Mouse (Mus musculus): ENCODE measurements around the gene Tmem131. TPM values are rescaled to one million over a fixed set of nuclear protein-coding genes. Genes with fewer than 3 reads are reported as not detected.

Tmem131 gene
- polyA plus RNA-seq, 1 experiment, result 12.1 TPM

GRCm38 (mm10) chr1:36851392-36851791, 92.1 kb downstream of the Tmem131 start:
- Histone ChIP-seq H3K4me1 (peaks cover 3% of the 10 kb centered on the region; the same call in 1 of the 2 replicates), H3K27me3 (replicated peaks) (no peaks in the 10 kb centered on the region), H3K4me3 (replicated peaks) (no peak overlapping the region), H3K36me3 (replicated peaks; ENCODE audit: low read length) (peaks cover 49% of the 10 kb centered on the region), H3K9me3 (no peaks in the 10 kb centered on the region)
- TF ChIP-seq GATA1 (IDR thresholded peaks at IDR 0.05; ENCODE audit: borderline replicate concordance, low read length), result no peak
- TF ChIP-seq FLI1 (IDR thresholded peaks at IDR 0.05; ENCODE audit: low read length), result no peak

- H3K4me3 ChIP-seq (replicated peaks), result no peak overlapping the region
- 0 out of 2 replicates have a peak, but pooled peaks cover 7% of the 10 kb centered on the region for H3K4me1 ChIP-seq
- H3K27me3 ChIP-seq (replicated peaks), result no peaks in the 10 kb centered on the region
- no peak for TF ChIP-seq FLI1 (IDR thresholded peaks at IDR 0.05; ENCODE audit: low read length)
- TF ChIP-seq GATA1 (IDR thresholded peaks at IDR 0.05; ENCODE audit: borderline replicate concordance, low read length), result no peak
- H3K9me3 ChIP-seq, result no peaks in the 10 kb centered on the region
- H3K36me3 ChIP-seq (replicated peaks; ENCODE audit: low read length), result peaks cover 37% of the 10 kb centered on the region
These were observed 95.4 kb downstream of the Tmem131 start for GRCm38 (mm10) chr1:36848036-36848435.

- TF ChIP-seq FLI1 (IDR thresholded peaks at IDR 0.05; ENCODE audit: low read length) (no peak), GATA1 (IDR thresholded peaks at IDR 0.05; ENCODE audit: borderline replicate concordance, low read length) (no peak)
- H3K36me3 ChIP-seq (replicated peaks; ENCODE audit: low read length), result peaks cover 31% of the 10 kb centered on the region
These were observed 96.2 kb downstream of the Tmem131 start for GRCm38 (mm10) chr1:36847276-36847675.

GRCm38 (mm10) chr1:36845031-36845430, 98.4 kb downstream of the Tmem131 start:
- no peak for TF ChIP-seq GATA1 (IDR thresholded peaks at IDR 0.05; ENCODE audit: borderline replicate concordance, low read length)
- no peak for TF ChIP-seq FLI1 (IDR thresholded peaks at IDR 0.05; ENCODE audit: low read length)
- Histone ChIP-seq H3K4me1 (peaks cover 20% of the 10 kb centered on the region), H3K9me3 (no peaks in the 10 kb centered on the region), H3K4me3 (replicated peaks) (no peak overlapping the region), H3K36me3 (replicated peaks; ENCODE audit: low read length) (peaks cover 38% of the 10 kb centered on the region), H3K27me3 (replicated peaks) (no peaks in the 10 kb centered on the region)

More at GRCm38 (mm10) chr1:36847276-36847675, 96.2 kb downstream of the Tmem131 start:
- Histone ChIP-seq H3K4me1 (0 out of 2 replicates have a peak, but pooled peaks cover 9% of the 10 kb centered on the region), H3K9me3 (no peaks in the 10 kb centered on the region), H3K27me3 (replicated peaks) (no peaks in the 10 kb centered on the region), H3K4me3 (replicated peaks) (no peak overlapping the region)

GRCm38 (mm10) chr1:36841806-36842205, 101.7 kb downstream of the Tmem131 start:
- peaks cover 56% of the 10 kb centered on the region for H3K36me3 ChIP-seq (replicated peaks; ENCODE audit: low read length)
- no peaks in the 10 kb centered on the region for H3K9me3 ChIP-seq
- TF ChIP-seq GATA1 (IDR thresholded peaks at IDR 0.05; ENCODE audit: borderline replicate concordance, low read length) (no peak), FLI1 (IDR thresholded peaks at IDR 0.05; ENCODE audit: low read length) (no peak)
- peaks cover 20% of the 10 kb centered on the region for H3K4me1 ChIP-seq
- H3K4me3 ChIP-seq (replicated peaks), result no peak overlapping the region
- no peaks in the 10 kb centered on the region for H3K27me3 ChIP-seq (replicated peaks)

- Histone ChIP-seq H3K36me3 (replicated peaks; ENCODE audit: low read length) (peaks cover 56% of the 10 kb centered on the region), H3K27me3 (replicated peaks) (no peaks in the 10 kb centered on the region), H3K9me3 (no peaks in the 10 kb centered on the region), H3K4me3 (replicated peaks) (no peak overlapping the region), H3K4me1 (peaks cover 29% of the 10 kb centered on the region)
- TF ChIP-seq GATA1 (IDR thresholded peaks at IDR 0.05; ENCODE audit: borderline replicate concordance, low read length) (no peak), FLI1 (IDR thresholded peaks at IDR 0.05; ENCODE audit: low read length) (no peak)
These were observed 102.5 kb downstream of the Tmem131 start for GRCm38 (mm10) chr1:36840959-36841358.

- no peaks in the 10 kb centered on the region for H3K27me3 ChIP-seq (replicated peaks)
- H3K36me3 ChIP-seq (replicated peaks; ENCODE audit: low read length), result peaks cover 61% of the 10 kb centered on the region
- no peaks in the 10 kb centered on the region for H3K9me3 ChIP-seq
- TF ChIP-seq GATA1 (IDR thresholded peaks at IDR 0.05; ENCODE audit: borderline replicate concordance, low read length) (no peak), FLI1 (IDR thresholded peaks at IDR 0.05; ENCODE audit: low read length) (no peak)
- H3K4me3 ChIP-seq (replicated peaks), result no peak overlapping the region
- peaks cover 31% of the 10 kb centered on the region for H3K4me1 ChIP-seq
These were observed 103.6 kb downstream of the Tmem131 start for GRCm38 (mm10) chr1:36839858-36840257.

- H3K4me1 ChIP-seq, result peaks cover 26% of the 10 kb centered on the region
- no peaks in the 10 kb centered on the region for H3K9me3 ChIP-seq
- no peak for TF ChIP-seq FLI1 (IDR thresholded peaks at IDR 0.05; ENCODE audit: low read length)
- TF ChIP-seq GATA1 (IDR thresholded peaks at IDR 0.05; ENCODE audit: borderline replicate concordance, low read length), result no peak
- H3K27me3 ChIP-seq (replicated peaks), result no peaks in the 10 kb centered on the region
- peaks cover 86% of the 10 kb centered on the region for H3K36me3 ChIP-seq (replicated peaks; ENCODE audit: low read length)
- H3K4me3 ChIP-seq (replicated peaks), result no peak overlapping the region
These were observed 107.1 kb downstream of the Tmem131 start for GRCm38 (mm10) chr1:36836274-36836954.

- no peak for TF ChIP-seq GATA1 (IDR thresholded peaks at IDR 0.05; ENCODE audit: borderline replicate concordance, low read length)
- TF ChIP-seq FLI1 (IDR thresholded peaks at IDR 0.05; ENCODE audit: low read length), result no peak
These were observed 107.9 kb downstream of the Tmem131 start for GRCm38 (mm10) chr1:36835593-36835992.

GRCm38 (mm10) chr1:36834090-36834489, 109.4 kb downstream of the Tmem131 start:
- Histone ChIP-seq H3K4me1 (peaks cover 18% of the 10 kb centered on the region), H3K36me3 (replicated peaks; ENCODE audit: low read length) (peaks cover 78% of the 10 kb centered on the region), H3K4me3 (replicated peaks) (no peak overlapping the region), H3K9me3 (no peaks in the 10 kb centered on the region), H3K27me3 (replicated peaks) (no peaks in the 10 kb centered on the region)
- TF ChIP-seq GATA1 (IDR thresholded peaks at IDR 0.05; ENCODE audit: borderline replicate concordance, low read length) (no peak), FLI1 (IDR thresholded peaks at IDR 0.05; ENCODE audit: low read length) (no peak)

More at GRCm38 (mm10) chr1:36835593-36835992, 107.9 kb downstream of the Tmem131 start:
- Histone ChIP-seq H3K27me3 (replicated peaks) (no peaks in the 10 kb centered on the region), H3K4me1 (peaks cover 22% of the 10 kb centered on the region), H3K4me3 (replicated peaks) (no peak overlapping the region), H3K36me3 (replicated peaks; ENCODE audit: low read length) (peaks cover 86% of the 10 kb centered on the region), H3K9me3 (no peaks in the 10 kb centered on the region)
